Mouse (Mus musculus) stomach, embryonic 15.5 days (tissue): Measurements from ENCODE around the gene Atp8a2. TPM values are rescaled to one million over a fixed set of nuclear protein-coding genes. Genes with fewer than 3 reads are reported as not detected.
A peak's percentile ranks its signal among the peaks of the same experiment; 100 is the strongest.

ENCODE experiments used
- ATAC-seq: fragments of 200-750 bp; cut with Nextera tagmentation; 2 replicates; pipeline ENCODE4 v1.8.0; 2017; ENCODE audit warnings: low read depth, moderate number of reproducible peaks, moderate TSS enrichment; ENCODE audit not compliant: insufficient read depth, low FRiP score
- H3K27ac ChIP-seq: fragments of 300-500 bp; sonication (generic); 2 replicates; pipeline ENCODE4 v1.5.1; 2015; ENCODE audit warnings: mild to moderate bottlenecking, inconsistent platforms
- H3K27me3 ChIP-seq: fragments of 300-500 bp; sonication (generic); replicated peaks from 2 replicates; pipeline ENCODE4 v1.6.1; 2015; ENCODE audit warnings: inconsistent platforms
- H3K36me3 ChIP-seq: fragments of 300-500 bp; sonication (generic); 2 replicates; pipeline ENCODE4 v1.6.1; 2015; ENCODE audit warnings: inconsistent platforms
- H3K4me1 ChIP-seq: fragments of 300-500 bp; sonication (generic); 2 replicates; pipeline ENCODE4 v1.6.1; 2015; ENCODE audit warnings: inconsistent platforms
- H3K4me2 ChIP-seq: fragments of 300-500 bp; sonication (generic); 2 replicates; pipeline ENCODE4 v1.6.1; 2015; ENCODE audit warnings: mild to moderate bottlenecking, inconsistent platforms
- H3K4me3 ChIP-seq: fragments of 300-500 bp; sonication (generic); replicated peaks from 2 replicates; pipeline ENCODE4 v1.5.1; 2015; ENCODE audit warnings: inconsistent platforms
- H3K9ac ChIP-seq: fragments of 300-500 bp; sonication (generic); 2 replicates; pipeline ENCODE4 v1.6.1; 2015; ENCODE audit warnings: inconsistent platforms
- H3K9me3 ChIP-seq: fragments of 300-500 bp; sonication (generic); 2 replicates; pipeline ENCODE4 v1.6.1; 2016; ENCODE audit warnings: inconsistent platforms
- WGBS: fragments of 180-500 bp; shearing (Covaris S2); methylation state at CpG from one replicate; pipeline ENCODE4 v1.1.7; 2015; 5-methylcytosine and 5-hydroxymethylcytosine counted together
- polyA plus RNA-seq: library from polyadenylated mRNA; unstranded; fragments of >200 nt; fragmentation: Nextera tagmentation; extraction: Ambion mirVana; gene quantifications from 2 replicates; pipeline ENCODE4 v1.2.1, GENCODE M21; 2015

Gene Atp8a2
- polyA plus RNA-seq, 1 experiment from 2014 or later: 6.0 TPM

GRCm38 (mm10) chr14:59641856-59642255 lies 555.1 kb downstream of the Atp8a2 start:
- Histone ChIP-seq H3K27ac (no peak overlapping the region), H3K9ac (no peak overlapping the region), H3K4me1 (no peaks in the 10 kb centered on the region), H3K9me3 (no peaks in the 10 kb centered on the region), H3K4me3 (no peak overlapping the region), H3K27me3 (no peaks in the 10 kb centered on the region), H3K36me3 (no peaks in the 10 kb centered on the region), H3K4me2 (no peak overlapping the region)
- 21% methylated on average over 5 of the region's 5 CpGs for WGBS
- ATAC-seq: no peak

GRCm38 (mm10) chr14:59638906-59639703 lies 557.9 kb downstream of the Atp8a2 start:
- Histone ChIP-seq H3K27me3 (no peaks in the 10 kb centered on the region), H3K27ac (no peak overlapping the region), H3K4me2 (no peak overlapping the region), H3K4me3 (no peak overlapping the region), H3K36me3 (no peaks in the 10 kb centered on the region), H3K9ac (no peak overlapping the region), H3K9me3 (no peaks in the 10 kb centered on the region), H3K4me1 (no peaks in the 10 kb centered on the region)
- ATAC-seq: no peak
- 34% methylated on average over 7 of the region's 7 CpGs for WGBS

- ATAC-seq: no peak
- H3K27ac ChIP-seq: no peak overlapping the region
- H3K4me2 ChIP-seq: no peak overlapping the region
- no peaks in the 10 kb centered on the region for H3K9me3 ChIP-seq
- 80% methylated on average over 9 of the region's 9 CpGs for WGBS
- H3K9ac ChIP-seq: no peak overlapping the region
- H3K27me3 ChIP-seq: no peaks in the 10 kb centered on the region
- no peak overlapping the region for H3K4me3 ChIP-seq
- no peaks in the 10 kb centered on the region for H3K4me1 ChIP-seq
- H3K36me3 ChIP-seq: no peaks in the 10 kb centered on the region
These were observed 563.0 kb downstream of the Atp8a2 start for GRCm38 (mm10) chr14:59633988-59634387.

- Histone ChIP-seq H3K36me3 (no peaks in the 10 kb centered on the region), H3K9me3 (no peaks in the 10 kb centered on the region), H3K9ac (no peak overlapping the region), H3K4me3 (no peak overlapping the region), H3K27ac (no peak overlapping the region), H3K4me1 (no peaks in the 10 kb centered on the region), H3K4me2 (no peak overlapping the region), H3K27me3 (no peaks in the 10 kb centered on the region)
- whole genome bisulfite sequencing: 78% methylated on average over 5 of the region's 5 CpGs
- ATAC-seq: no peak
These were observed 563.6 kb downstream of the Atp8a2 start for GRCm38 (mm10) chr14:59633295-59633898.

GRCm38 (mm10) chr14:59632067-59632466 lies 564.9 kb downstream of the Atp8a2 start:
- H3K4me2 ChIP-seq: no peak overlapping the region
- 89% methylated on average over 6 of the region's 6 CpGs for WGBS
- 0 out of 2 replicates have a peak, but pooled peaks cover 3% of the 10 kb centered on the region for H3K27me3 ChIP-seq
- H3K27ac ChIP-seq: no peak overlapping the region
- no peaks in the 10 kb centered on the region for H3K9me3 ChIP-seq
- H3K4me1 ChIP-seq: peaks cover 9% of the 10 kb centered on the region; the same call in 1 of the 2 replicates
- no peak for ATAC-seq
- no peak overlapping the region for H3K4me3 ChIP-seq
- H3K36me3 ChIP-seq: no peaks in the 10 kb centered on the region
- H3K9ac ChIP-seq: no peak overlapping the region

- no peak overlapping the region for H3K4me3 ChIP-seq
- 0 out of 2 replicates have a peak, but pooled peaks cover 14% of the 10 kb centered on the region for H3K27me3 ChIP-seq
- ATAC-seq: no peak
- H3K9ac ChIP-seq: no peak overlapping the region
- H3K4me2 ChIP-seq: no peak overlapping the region
- no peak overlapping the region for H3K27ac ChIP-seq
- no peaks in the 10 kb centered on the region for H3K36me3 ChIP-seq
- WGBS: 92% methylated on average over 9 of the region's 9 CpGs
- no peaks in the 10 kb centered on the region for H3K9me3 ChIP-seq
- H3K4me1 ChIP-seq: peaks cover 22% of the 10 kb centered on the region
These were observed 566.9 kb downstream of the Atp8a2 start for GRCm38 (mm10) chr14:59630096-59630495.

- H3K4me2 ChIP-seq: no peak overlapping the region
- no peaks in the 10 kb centered on the region for H3K9me3 ChIP-seq
- H3K36me3 ChIP-seq: no peaks in the 10 kb centered on the region
- no peak overlapping the region for H3K27ac ChIP-seq
- WGBS: 91% methylated on average over 15 of the region's 15 CpGs
- H3K4me3 ChIP-seq: no peak overlapping the region
- no peak overlapping the region for H3K9ac ChIP-seq
- ATAC-seq: no peak
- H3K4me1 ChIP-seq: peaks cover 22% of the 10 kb centered on the region
- 0 out of 2 replicates have a peak, but pooled peaks cover 14% of the 10 kb centered on the region for H3K27me3 ChIP-seq
These were observed 567.7 kb downstream of the Atp8a2 start for GRCm38 (mm10) chr14:59629308-59629707.

- 0 out of 2 replicates have a peak, but pooled peaks have one; percentile 12 for ATAC-seq
- no peaks in the 10 kb centered on the region for H3K9me3 ChIP-seq
- 54% methylated on average over 7 of the region's 7 CpGs for WGBS
- H3K27ac ChIP-seq: no peak overlapping the region
- 0 out of 2 replicates have a peak, but pooled peaks cover 14% of the 10 kb centered on the region for H3K27me3 ChIP-seq
- H3K4me2 ChIP-seq: peak overlapping the region; percentile 75
- peak overlapping the region; percentile 68 for H3K4me3 ChIP-seq
- H3K4me1 ChIP-seq: peaks cover 22% of the 10 kb centered on the region
- H3K9ac ChIP-seq: no peak overlapping the region
- no peaks in the 10 kb centered on the region for H3K36me3 ChIP-seq
These were observed 569.2 kb downstream of the Atp8a2 start for GRCm38 (mm10) chr14:59627823-59628222.

GRCm38 (mm10) chr14:59627142-59627680 lies 569.8 kb downstream of the Atp8a2 start:
- no peak overlapping the region for H3K9ac ChIP-seq
- no peaks in the 10 kb centered on the region for H3K9me3 ChIP-seq
- H3K4me2 ChIP-seq: peak overlapping the region; percentile 75
- ATAC-seq: no peak
- peak overlapping the region; percentile 68 for H3K4me3 ChIP-seq
- 40% methylated on average over 9 of the region's 9 CpGs for WGBS
- H3K36me3 ChIP-seq: no peaks in the 10 kb centered on the region
- H3K4me1 ChIP-seq: peaks cover 22% of the 10 kb centered on the region
- H3K27me3 ChIP-seq: 0 out of 2 replicates have a peak, but pooled peaks cover 14% of the 10 kb centered on the region
- H3K27ac ChIP-seq: no peak overlapping the region

- Histone ChIP-seq H3K27ac (no peak overlapping the region), H3K4me3 (peak overlapping the region; percentile 68), H3K36me3 (no peaks in the 10 kb centered on the region), H3K9me3 (no peaks in the 10 kb centered on the region), H3K27me3 (0 out of 2 replicates have a peak, but pooled peaks cover 14% of the 10 kb centered on the region), H3K4me1 (peaks cover 22% of the 10 kb centered on the region), H3K4me2 (peak overlapping the region; percentile 75), H3K9ac (no peak overlapping the region)
- no peak for ATAC-seq
- WGBS: 35% methylated on average over 8 of the region's 8 CpGs
These were observed 570.3 kb downstream of the Atp8a2 start for GRCm38 (mm10) chr14:59626711-59627110.

GRCm38 (mm10) chr14:59625806-59626364 lies 571.1 kb downstream of the Atp8a2 start:
- Histone ChIP-seq H3K4me1 (peaks cover 22% of the 10 kb centered on the region), H3K4me2 (peak overlapping the region; percentile 75), H3K36me3 (no peaks in the 10 kb centered on the region), H3K27ac (peak overlapping the region; percentile 76), H3K9ac (peak overlapping the region; percentile 48; the same call in 1 of the 2 replicates), H3K4me3 (peak overlapping the region; percentile 68), H3K9me3 (no peaks in the 10 kb centered on the region), H3K27me3 (0 out of 2 replicates have a peak, but pooled peaks cover 14% of the 10 kb centered on the region)
- ATAC-seq: 0 out of 2 replicates have a peak, but pooled peaks have one; percentile 36
- WGBS: under 1% methylated on average over 51 of the region's 51 CpGs
